Mouse (Mus musculus) midbrain, embryonic 16.5 days (tissue): ENCODE measurements around the gene Ccdc71. TPM values are rescaled to one million over a fixed set of nuclear protein-coding genes. Genes with fewer than 3 reads are reported as not detected.

Experiments used
- ATAC-seq: fragments of 200-750 bp; cut with Nextera tagmentation; 2 replicates; pipeline ENCODE4 v1.8.0; 2017; ENCODE audit warnings: moderate TSS enrichment
- H3K27ac ChIP-seq: fragments of 300-500 bp; sonication (generic); 2 replicates; pipeline ENCODE4 v1.5.1; 2014; ENCODE audit warnings: mild to moderate bottlenecking, low read length, mixed read lengths
- H3K27me3 ChIP-seq: fragments of 300-500 bp; sonication (generic); 2 replicates; pipeline ENCODE4 v1.6.1; 2014; ENCODE audit warnings: low read depth, low read length, mixed read lengths; ENCODE audit not compliant: control insufficient read depth, insufficient read depth
- H3K36me3 ChIP-seq: fragments of 300-500 bp; sonication (generic); 2 replicates; pipeline ENCODE4 v1.6.1; 2014; ENCODE audit warnings: mild to moderate bottlenecking, low read length, moderate library complexity, mixed read lengths; ENCODE audit not compliant: control insufficient read depth, insufficient read depth
- H3K4me1 ChIP-seq: fragments of 300-500 bp; sonication (generic); 2 replicates; pipeline ENCODE4 v1.6.1; 2014; ENCODE audit warnings: mild to moderate bottlenecking, low read length, mixed read lengths; ENCODE audit not compliant: control insufficient read depth, insufficient read depth
- H3K4me2 ChIP-seq: fragments of 300-500 bp; sonication (generic); 2 replicates; pipeline ENCODE4 v1.6.1; 2014; ENCODE audit warnings: mild to moderate bottlenecking, low read length, mixed read lengths
- H3K4me3 ChIP-seq: fragments of 300-500 bp; sonication (generic); 2 replicates; pipeline ENCODE4 v1.5.1; 2014; ENCODE audit warnings: low read depth, mild to moderate bottlenecking, low read length, moderate library complexity, mixed read lengths
- H3K9ac ChIP-seq: fragments of 300-500 bp; sonication (generic); 2 replicates; pipeline ENCODE4 v1.6.1; 2014; ENCODE audit warnings: low read depth, low read length, mixed read lengths
- H3K9me3 ChIP-seq: fragments of 300-500 bp; sonication (generic); replicated peaks from 2 replicates; pipeline ENCODE4 v1.6.1; 2014; ENCODE audit warnings: mild to moderate bottlenecking, low read length, mixed read lengths; ENCODE audit not compliant: control insufficient read depth, poor library complexity, severe bottlenecking
- WGBS: fragments of 180-500 bp; shearing (Covaris S2); extraction: QIAGEN DNeasy Blood & Tissue Kit; methylation state at CpG from one replicate; pipeline ENCODE4 v1.1.7; 2014; 5-methylcytosine and 5-hydroxymethylcytosine counted together
- polyA plus RNA-seq: library from polyadenylated mRNA; unstranded; fragments of >200 nt; fragmentation: Nextera tagmentation; extraction: Ambion mirVana; gene quantifications from 2 replicates; pipeline ENCODE4 v1.2.1, GENCODE M21; 2015

Ccdc71 gene
- polyA plus RNA-seq, 1 experiment from 2014 or later, result 65.2 TPM

DNA sequence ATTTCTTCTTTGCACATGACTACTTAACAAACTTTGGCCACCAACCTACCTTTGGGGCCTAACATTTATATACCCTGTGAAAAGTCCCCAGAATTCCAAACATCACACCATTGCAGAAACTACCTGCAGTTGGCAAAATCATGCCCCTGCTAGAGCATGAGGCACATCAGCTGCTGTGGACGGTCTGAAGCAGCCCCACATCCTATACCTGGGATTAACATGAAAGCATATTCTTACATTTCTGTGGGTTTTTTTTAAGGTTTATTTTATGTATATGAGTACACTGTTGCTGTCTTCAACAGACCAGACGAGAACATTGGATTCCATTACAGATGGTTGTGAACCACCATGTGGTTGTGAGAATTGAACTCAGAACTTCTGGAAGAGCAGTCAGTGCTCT is 5.9 kb downstream of the Ccdc71 start:
- Histone ChIP-seq H3K4me2 (no peak overlapping the region), H3K27me3 (no peaks in the 10 kb centered on the region), H3K9ac (no peak overlapping the region), H3K4me1 (peaks cover 10% of the 10 kb centered on the region), H3K36me3 (peaks cover 11% of the 10 kb centered on the region), H3K9me3 (no peaks in the 10 kb centered on the region), H3K27ac (no peak overlapping the region), H3K4me3 (no peak overlapping the region)
- ATAC-seq, result no peak
- 94% methylated on average over 2 of the region's 2 CpGs for WGBS

DNA sequence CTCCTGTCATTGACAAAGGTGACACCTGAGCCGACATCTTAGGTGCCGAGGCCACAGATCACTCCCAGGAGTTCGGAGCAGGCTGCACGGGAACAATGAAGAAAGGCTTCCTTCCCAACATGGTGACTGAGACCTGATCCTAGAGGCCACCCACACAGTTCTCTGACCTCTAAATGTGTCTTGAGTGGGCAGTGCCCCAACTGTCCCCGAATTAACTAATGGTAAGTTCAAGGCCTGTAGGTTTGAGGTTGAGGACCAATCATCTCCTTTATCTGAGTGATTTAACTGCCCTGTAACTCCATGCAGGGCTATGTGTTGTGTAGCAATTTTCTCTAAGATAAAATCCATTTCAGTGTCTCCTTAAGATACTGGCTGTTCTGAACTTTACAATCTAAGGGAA is 9.1 kb downstream of the Ccdc71 start:
- Histone ChIP-seq H3K9ac (no peak overlapping the region), H3K4me3 (no peak overlapping the region), H3K9me3 (no peaks in the 10 kb centered on the region), H3K27ac (no peak overlapping the region), H3K36me3 (peaks cover 2% of the 10 kb centered on the region; the same call in 1 of the 2 replicates), H3K27me3 (no peaks in the 10 kb centered on the region), H3K4me1 (no peaks in the 10 kb centered on the region), H3K4me2 (no peak overlapping the region)
- ATAC-seq, result no peak
- WGBS, result 84% methylated on average over 5 of the region's 5 CpGs

DNA sequence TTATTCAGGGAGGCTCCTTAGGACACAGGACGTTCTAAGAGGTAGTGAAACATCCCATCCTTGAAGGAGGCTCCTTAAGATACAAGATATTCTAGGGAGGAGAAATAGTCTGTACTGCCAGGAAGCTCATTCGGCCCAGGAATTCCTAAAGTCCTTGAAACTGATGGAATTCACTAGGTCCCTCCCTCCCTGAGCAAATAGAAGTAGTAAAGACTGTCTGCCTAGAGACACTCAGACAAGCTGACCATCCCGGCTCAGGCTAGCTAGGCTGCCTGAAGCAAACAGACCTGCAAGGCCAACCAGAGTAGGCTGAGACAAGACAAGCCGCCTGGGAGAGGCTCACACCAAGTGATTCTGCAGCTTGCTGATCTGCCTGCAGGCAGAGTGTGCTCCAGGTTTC is 9.5 kb downstream of the Ccdc71 start:
- Histone ChIP-seq H3K4me2 (no peak overlapping the region), H3K27ac (no peak overlapping the region), H3K27me3 (no peaks in the 10 kb centered on the region), H3K9me3 (no peaks in the 10 kb centered on the region), H3K36me3 (no peaks in the 10 kb centered on the region), H3K4me3 (no peak overlapping the region), H3K9ac (no peak overlapping the region), H3K4me1 (no peaks in the 10 kb centered on the region)
- WGBS, result 80% methylated on average over 4 of the region's 4 CpGs
- ATAC-seq, result no peak

DNA sequence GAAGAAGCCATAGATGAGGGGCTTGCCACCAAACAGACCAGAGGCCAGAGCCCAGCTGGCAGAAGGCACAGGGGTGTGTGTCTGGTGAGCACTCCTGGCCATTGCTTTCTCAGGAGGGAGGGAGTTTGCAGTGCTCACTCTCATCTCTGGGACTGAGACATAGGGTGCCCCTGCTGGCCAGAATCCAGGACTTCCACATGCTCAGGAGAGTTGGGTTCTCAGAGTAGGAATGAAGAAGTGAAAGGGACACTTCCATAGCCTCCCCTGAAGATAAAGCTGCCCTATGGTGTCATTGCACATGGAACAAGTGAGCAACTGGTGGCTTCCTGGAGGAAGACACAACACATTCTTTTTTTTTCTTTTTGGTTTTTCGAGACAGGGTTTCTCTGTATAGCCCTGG is 14.2 kb downstream of the Ccdc71 start:
- 73% methylated on average over 1 of the region's 1 CpGs for WGBS
- Histone ChIP-seq H3K4me3 (no peak overlapping the region), H3K27me3 (no peaks in the 10 kb centered on the region), H3K9me3 (no peaks in the 10 kb centered on the region), H3K27ac (no peak overlapping the region), H3K9ac (no peak overlapping the region), H3K36me3 (no peaks in the 10 kb centered on the region), H3K4me1 (peaks cover 9% of the 10 kb centered on the region), H3K4me2 (no peak overlapping the region)
- no peak for ATAC-seq

DNA sequence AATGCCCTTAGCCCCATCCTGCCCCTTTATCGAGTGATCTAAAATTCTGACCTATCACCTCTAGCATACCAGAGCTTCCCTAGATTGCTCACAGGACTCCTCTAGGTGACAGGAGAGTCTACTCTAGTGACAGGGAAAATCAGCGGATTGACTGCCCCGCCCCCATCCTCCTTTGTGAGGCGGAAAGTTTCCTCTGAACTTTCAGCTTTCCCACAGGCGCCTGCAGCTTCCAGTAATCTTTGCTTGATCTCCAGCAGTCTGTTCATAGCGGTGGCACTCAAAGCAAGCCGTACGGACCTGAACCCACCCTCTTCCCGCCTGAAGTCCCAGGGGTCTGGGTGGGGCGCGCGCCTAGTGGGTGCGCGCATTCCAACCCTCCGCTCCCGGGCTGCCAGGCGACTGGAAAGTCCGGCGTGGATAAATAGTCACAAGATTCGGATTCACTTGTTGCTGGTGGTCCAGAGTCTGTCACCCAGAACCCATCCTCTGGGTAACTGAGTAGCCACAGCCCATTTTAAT is 18.4 kb downstream of the Ccdc71 start:
- no peaks in the 10 kb centered on the region for H3K36me3 ChIP-seq
- H3K4me1 ChIP-seq, result peaks cover 13% of the 10 kb centered on the region
- H3K4me3 ChIP-seq, result peak overlapping the region; percentile 39
- H3K27ac ChIP-seq, result no peak overlapping the region
- no peaks in the 10 kb centered on the region for H3K27me3 ChIP-seq
- H3K4me2 ChIP-seq, result peak overlapping the region; percentile 68
- peak; percentile 54; the same call in 1 of the 2 replicates for ATAC-seq
- H3K9me3 ChIP-seq, result no peaks in the 10 kb centered on the region
- under 1% methylated on average over 20 of the region's 20 CpGs for WGBS
- peak overlapping the region; percentile 5; the same call in 1 of the 2 replicates for H3K9ac ChIP-seq

GRCm38 (mm10) chr9:108479241-108479640 is 18.9 kb downstream of the Ccdc71 start:
- ATAC-seq, result 0 out of 2 replicates have a peak, but pooled peaks have one; percentile 26
- Histone ChIP-seq H3K4me3 (peak overlapping the region; percentile 39), H3K9me3 (no peaks in the 10 kb centered on the region), H3K9ac (0 out of 2 replicates have a peak overlapping the region, but pooled peaks have one; percentile 5), H3K27ac (0 out of 2 replicates have a peak overlapping the region, but pooled peaks have one; percentile 5), H3K27me3 (no peaks in the 10 kb centered on the region), H3K4me1 (peaks cover 13% of the 10 kb centered on the region), H3K4me2 (peak overlapping the region; percentile 68), H3K36me3 (no peaks in the 10 kb centered on the region)
- 24% methylated on average over 11 of the region's 11 CpGs for WGBS

DNA sequence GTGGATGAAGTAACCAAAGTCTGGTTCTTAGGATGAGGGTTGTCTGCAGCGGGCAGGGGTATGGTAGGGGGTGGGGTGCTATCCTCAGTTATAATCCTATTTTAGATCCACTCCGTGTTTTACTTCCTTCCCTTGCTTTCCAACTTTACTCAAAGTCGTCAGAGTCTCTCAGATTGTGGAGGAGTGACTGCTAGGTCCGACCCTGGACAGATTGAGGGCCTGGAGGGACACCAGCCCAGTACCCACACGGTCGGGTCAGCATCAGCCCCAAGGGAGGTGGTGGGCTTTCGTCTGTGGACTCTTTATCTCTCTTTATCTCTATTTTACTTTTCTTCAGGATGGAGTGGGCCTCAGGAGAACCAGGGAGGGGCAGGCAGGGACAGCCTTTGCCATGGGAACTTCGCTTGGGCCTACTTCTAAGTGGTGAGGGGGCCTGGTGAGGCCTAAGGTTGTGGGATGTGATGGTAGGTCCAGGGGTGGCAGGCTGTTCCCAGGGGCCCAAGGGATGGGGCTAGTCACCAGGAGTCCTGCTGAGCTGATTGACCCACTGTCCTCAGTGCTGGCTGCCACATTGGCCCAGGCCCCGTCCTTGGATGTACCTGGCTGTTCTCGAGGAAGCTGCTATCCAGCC is 19.5 kb downstream of the Ccdc71 start, which contains the start of gene Lamb2:
TSS of gene Lamb2 (plus strand) at position 16 of the 631 bp plus-strand sequence.
- Histone ChIP-seq H3K9me3 (no peaks in the 10 kb centered on the region), H3K9ac (peak within 1 kb of the TSS; percentile 48), H3K27me3 (no peaks in the 10 kb centered on the region), H3K27ac (0 out of 2 replicates have a peak within 1 kb of the TSS, but pooled peaks have one; percentile 5), H3K4me1 (peaks cover 13% of the 10 kb centered on the region), H3K4me2 (peak within 1 kb of the TSS; percentile 68), H3K4me3 (peak within 1 kb of the TSS; percentile 39), H3K36me3 (no peaks in the 10 kb centered on the region)
- peak; percentile 62; the same call in 1 of the 2 replicates for ATAC-seq
- 9% methylated on average over 10 of the region's 10 CpGs for WGBS

GRCm38 (mm10) chr9:108480813-108481519 is 20.6 kb downstream of the Ccdc71 start:
- H3K4me2 ChIP-seq, result no peak overlapping the region
- H3K9me3 ChIP-seq, result no peaks in the 10 kb centered on the region
- no peaks in the 10 kb centered on the region for H3K36me3 ChIP-seq
- H3K9ac ChIP-seq, result no peak overlapping the region
- no peak overlapping the region for H3K4me3 ChIP-seq
- H3K27me3 ChIP-seq, result no peaks in the 10 kb centered on the region
- no peak overlapping the region for H3K27ac ChIP-seq
- 93% methylated on average over 28 of the region's 28 CpGs for WGBS
- ATAC-seq, result no peak
- peaks cover 13% of the 10 kb centered on the region for H3K4me1 ChIP-seq
